Mouse (Mus musculus) lung, embryonic 15.5 days (tissue): ENCODE data around the gene Ano3. TPM values are rescaled to one million over a fixed set of nuclear protein-coding genes. Genes with fewer than 3 reads are reported as not detected.
A peak's percentile ranks its signal among the peaks of the same experiment; 100 is the strongest.

Source experiments
- ATAC-seq: fragments of 200-750 bp; cut with Nextera tagmentation; 2 replicates; pipeline ENCODE4 v1.8.0; 2017; ENCODE audit warnings: moderate number of reproducible peaks, borderline replicate concordance; ENCODE audit not compliant: low FRiP score, low TSS enrichment; ENCODE audit errors: extremely low read depth
- H3K27ac ChIP-seq: fragments of 300-500 bp; sonication (generic); 2 replicates; pipeline ENCODE4 v1.5.1; 2015; ENCODE audit warnings: moderate library complexity, mild to moderate bottlenecking, inconsistent platforms
- H3K27me3 ChIP-seq: fragments of 300-500 bp; sonication (generic); 2 replicates; pipeline ENCODE4 v1.6.1; 2015; ENCODE audit warnings: inconsistent platforms
- H3K36me3 ChIP-seq: fragments of 300-500 bp; sonication (generic); 2 replicates; pipeline ENCODE4 v1.6.1; 2015; ENCODE audit warnings: inconsistent platforms
- H3K4me1 ChIP-seq: fragments of 300-500 bp; sonication (generic); 2 replicates; pipeline ENCODE4 v1.6.1; 2015; ENCODE audit warnings: inconsistent platforms
- H3K4me2 ChIP-seq: fragments of 300-500 bp; sonication (generic); 2 replicates; pipeline ENCODE4 v1.6.1; 2015; ENCODE audit warnings: inconsistent platforms, mild to moderate bottlenecking, moderate library complexity
- H3K4me3 ChIP-seq: fragments of 300-500 bp; sonication (generic); 2 replicates; pipeline ENCODE4 v1.5.1; 2015; ENCODE audit warnings: mild to moderate bottlenecking, inconsistent platforms
- H3K9ac ChIP-seq: fragments of 300-500 bp; sonication (generic); 2 replicates; pipeline ENCODE4 v1.6.1; 2015; ENCODE audit warnings: inconsistent platforms
- H3K9me3 ChIP-seq: fragments of 300-500 bp; sonication (generic); 2 replicates; pipeline ENCODE4 v1.6.1; 2016; ENCODE audit warnings: inconsistent platforms
- WGBS: fragments of 180-500 bp; shearing (Covaris S2); methylation state at CpG from one replicate; pipeline ENCODE4 v1.1.7; 2015; 5-methylcytosine and 5-hydroxymethylcytosine counted together
- polyA plus RNA-seq: library from polyadenylated mRNA; unstranded; fragments of >200 nt; fragmentation: Nextera tagmentation; extraction: Ambion mirVana; gene quantifications from 2 replicates; pipeline ENCODE4 v1.2.1, GENCODE M21; 2015

Ano3 gene
- polyA plus RNA-seq, 1 experiment from 2014 or later = 0.02 TPM

GRCm38 (mm10) chr2:110935691-110936090 lies 15.0 kb downstream of the Ano3 start:
- Histone ChIP-seq H3K36me3 (no peaks in the 10 kb centered on the region), H3K4me1 (no peaks in the 10 kb centered on the region), H3K27me3 (no peaks in the 10 kb centered on the region), H3K4me2 (no peak overlapping the region), H3K9ac (no peak overlapping the region), H3K4me3 (no peak overlapping the region), H3K9me3 (no peaks in the 10 kb centered on the region), H3K27ac (no peak overlapping the region)
- no peak for ATAC-seq

- Histone ChIP-seq H3K4me1 (no peaks in the 10 kb centered on the region), H3K27ac (no peak overlapping the region), H3K9me3 (no peaks in the 10 kb centered on the region), H3K9ac (no peak overlapping the region), H3K4me3 (no peak overlapping the region), H3K36me3 (no peaks in the 10 kb centered on the region), H3K4me2 (no peak overlapping the region), H3K27me3 (no peaks in the 10 kb centered on the region)
- no peak for ATAC-seq
Measured at GRCm38 (mm10) chr2:110929126-110929525, 21.6 kb downstream of the Ano3 start.

GRCm38 (mm10) chr2:110909506-110909905 lies 41.2 kb downstream of the Ano3 start:
- 49% methylated on average over 2 of the region's 2 CpGs for WGBS
- H3K4me3 ChIP-seq = no peak overlapping the region

GRCm38 (mm10) chr2:110906473-110906872 lies 44.2 kb downstream of the Ano3 start:
- Histone ChIP-seq H3K9ac (no peak overlapping the region), H3K9me3 (no peaks in the 10 kb centered on the region), H3K4me1 (no peaks in the 10 kb centered on the region), H3K27me3 (no peaks in the 10 kb centered on the region), H3K4me3 (no peak overlapping the region), H3K36me3 (no peaks in the 10 kb centered on the region), H3K27ac (no peak overlapping the region), H3K4me2 (no peak overlapping the region)
- 64% methylated on average over 3 of the region's 3 CpGs for WGBS
- no peak for ATAC-seq

More at GRCm38 (mm10) chr2:110909506-110909905, 41.2 kb downstream of the Ano3 start:
- no peaks in the 10 kb centered on the region for H3K9me3 ChIP-seq
- no peak overlapping the region for H3K27ac ChIP-seq
- H3K4me1 ChIP-seq = no peaks in the 10 kb centered on the region
- ATAC-seq = 0 out of 2 replicates have a peak, but pooled peaks have one; percentile 23
- H3K27me3 ChIP-seq = no peaks in the 10 kb centered on the region
- no peak overlapping the region for H3K4me2 ChIP-seq
- H3K36me3 ChIP-seq = no peaks in the 10 kb centered on the region
- H3K9ac ChIP-seq = no peak overlapping the region

GRCm38 (mm10) chr2:110896477-110897270 lies 54.0 kb downstream of the Ano3 start:
- Histone ChIP-seq H3K4me3 (no peak overlapping the region), H3K4me1 (no peaks in the 10 kb centered on the region), H3K9me3 (no peaks in the 10 kb centered on the region), H3K36me3 (no peaks in the 10 kb centered on the region), H3K27ac (no peak overlapping the region), H3K27me3 (no peaks in the 10 kb centered on the region), H3K9ac (no peak overlapping the region), H3K4me2 (no peak overlapping the region)
- WGBS = 86% methylated on average over 2 of the region's 2 CpGs
- no peak for ATAC-seq

GRCm38 (mm10) chr2:110871650-110872049 lies 79.1 kb downstream of the Ano3 start:
- Histone ChIP-seq H3K27me3 (no peaks in the 10 kb centered on the region), H3K9ac (no peak overlapping the region), H3K4me1 (no peaks in the 10 kb centered on the region), H3K36me3 (no peaks in the 10 kb centered on the region), H3K4me2 (no peak overlapping the region), H3K9me3 (no peaks in the 10 kb centered on the region), H3K27ac (no peak overlapping the region), H3K4me3 (no peak overlapping the region)
- WGBS = 76% methylated on average over 4 of the region's 4 CpGs
- no peak for ATAC-seq

- H3K9me3 ChIP-seq = no peaks in the 10 kb centered on the region
- no peak overlapping the region for H3K4me3 ChIP-seq
- 66% methylated on average over 3 of the region's 3 CpGs for WGBS
- H3K27me3 ChIP-seq = no peaks in the 10 kb centered on the region
- no peak for ATAC-seq
- no peaks in the 10 kb centered on the region for H3K4me1 ChIP-seq
- no peak overlapping the region for H3K27ac ChIP-seq
- no peak overlapping the region for H3K4me2 ChIP-seq
- H3K36me3 ChIP-seq = no peaks in the 10 kb centered on the region
- H3K9ac ChIP-seq = no peak overlapping the region
Measured at GRCm38 (mm10) chr2:110865584-110865983, 85.1 kb downstream of the Ano3 start.

- no peak overlapping the region for H3K4me3 ChIP-seq
- H3K27me3 ChIP-seq = no peaks in the 10 kb centered on the region
- ATAC-seq = no peak
- H3K9ac ChIP-seq = no peak overlapping the region
- no peaks in the 10 kb centered on the region for H3K36me3 ChIP-seq
- H3K4me2 ChIP-seq = no peak overlapping the region
- no peaks in the 10 kb centered on the region for H3K9me3 ChIP-seq
- no peak overlapping the region for H3K27ac ChIP-seq
- H3K4me1 ChIP-seq = no peaks in the 10 kb centered on the region
- WGBS = 87% methylated on average over 4 of the region's 4 CpGs
Measured at GRCm38 (mm10) chr2:110863376-110863775, 87.3 kb downstream of the Ano3 start.

- 49% methylated on average over 7 of the region's 7 CpGs for WGBS
- no peak for ATAC-seq
- Histone ChIP-seq H3K4me2 (no peak overlapping the region), H3K27me3 (no peaks in the 10 kb centered on the region), H3K36me3 (no peaks in the 10 kb centered on the region), H3K9ac (no peak overlapping the region), H3K4me1 (no peaks in the 10 kb centered on the region), H3K27ac (no peak overlapping the region), H3K4me3 (no peak overlapping the region), H3K9me3 (no peaks in the 10 kb centered on the region)
Measured at GRCm38 (mm10) chr2:110839559-110840243, 111.0 kb downstream of the Ano3 start.

GRCm38 (mm10) chr2:110816189-110816588 lies 134.5 kb downstream of the Ano3 start:
- Histone ChIP-seq H3K36me3 (no peaks in the 10 kb centered on the region), H3K27ac (no peak overlapping the region), H3K4me2 (no peak overlapping the region), H3K9me3 (no peaks in the 10 kb centered on the region), H3K27me3 (no peaks in the 10 kb centered on the region), H3K4me1 (no peaks in the 10 kb centered on the region), H3K4me3 (no peak overlapping the region), H3K9ac (no peak overlapping the region)
- ATAC-seq = no peak

GRCm38 (mm10) chr2:110814964-110815363 lies 135.8 kb downstream of the Ano3 start:
- no peak for ATAC-seq
- 75% methylated on average over 1 of the region's 1 CpGs for WGBS
- no peaks in the 10 kb centered on the region for H3K9me3 ChIP-seq
- H3K4me1 ChIP-seq = no peaks in the 10 kb centered on the region
- no peak overlapping the region for H3K9ac ChIP-seq
- H3K27me3 ChIP-seq = no peaks in the 10 kb centered on the region
- H3K4me3 ChIP-seq = no peak overlapping the region
- no peak overlapping the region for H3K4me2 ChIP-seq
- H3K27ac ChIP-seq = no peak overlapping the region
- no peaks in the 10 kb centered on the region for H3K36me3 ChIP-seq

- no peaks in the 10 kb centered on the region for H3K36me3 ChIP-seq
- no peak for ATAC-seq
- H3K4me2 ChIP-seq = no peak overlapping the region
- H3K4me3 ChIP-seq = no peak overlapping the region
- no peak overlapping the region for H3K27ac ChIP-seq
- no peaks in the 10 kb centered on the region for H3K27me3 ChIP-seq
- H3K4me1 ChIP-seq = no peaks in the 10 kb centered on the region
- WGBS = 78% methylated on average over 5 of the region's 5 CpGs
- H3K9me3 ChIP-seq = no peaks in the 10 kb centered on the region
- H3K9ac ChIP-seq = no peak overlapping the region
Measured at GRCm38 (mm10) chr2:110806302-110807093, 144.2 kb downstream of the Ano3 start.
